Mouse (Mus musculus): ENCODE measurements at regions not wholly inside any gene's neighbourhood (a gene's known extent, or its start where the extent isn't known, plus 50 kb on each side); places are given as distances from the start of the nearest gene placed in this dataset.
"Not testable (repeated sequence)": the region's sequence is repeated elsewhere in the genome, so short reads cannot be mapped to it uniquely, and the experiment has no call there.

GRCm38 (mm10) chr1:51556616-51557015 is 78.4 kb upstream of the Nabp1 start:
- WGBS, result 95% methylated on average over 4 of the region's 4 CpGs

DNA sequence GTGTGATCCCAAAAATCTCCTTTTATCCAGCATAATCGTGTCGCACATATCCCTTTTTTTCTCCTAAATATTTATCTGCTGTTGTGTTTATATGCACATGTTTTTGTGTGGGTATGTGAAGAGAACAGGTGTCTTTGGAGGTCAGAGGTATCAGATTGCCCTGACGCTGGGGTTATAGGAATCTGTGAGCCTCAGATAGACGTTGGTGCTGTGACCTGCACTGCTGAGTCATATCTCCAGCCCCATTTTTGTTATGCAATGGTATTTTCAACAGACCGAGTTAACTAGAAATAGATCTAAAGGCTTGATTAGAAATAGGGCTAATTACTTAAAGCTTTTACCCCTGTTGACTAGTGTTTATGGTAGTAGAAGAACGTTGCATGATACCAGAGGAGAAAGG is 75.5 kb upstream of the Nabp1 start:
- Histone ChIP-seq H3K27me3 (no peaks in the 10 kb centered on the region), H3K4me2 (no peak overlapping the region)
- WGBS, result 70% methylated on average over 6 of the region's 6 CpGs

More at GRCm38 (mm10) chr1:51556616-51557015, 78.4 kb upstream of the Nabp1 start:
- not testable (repeated sequence) for H3K9ac ChIP-seq; H3K27me3 ChIP-seq; H3K4me2 ChIP-seq; H3K4me1 ChIP-seq; H3K4me3 ChIP-seq; H3K9me3 ChIP-seq; H3K36me3 ChIP-seq; H3K27ac ChIP-seq; ATAC-seq (ENCODE audit: insufficient number of reproducible peaks, insufficient read depth, low FRiP score, low TSS enrichment, low read depth)

DNA sequence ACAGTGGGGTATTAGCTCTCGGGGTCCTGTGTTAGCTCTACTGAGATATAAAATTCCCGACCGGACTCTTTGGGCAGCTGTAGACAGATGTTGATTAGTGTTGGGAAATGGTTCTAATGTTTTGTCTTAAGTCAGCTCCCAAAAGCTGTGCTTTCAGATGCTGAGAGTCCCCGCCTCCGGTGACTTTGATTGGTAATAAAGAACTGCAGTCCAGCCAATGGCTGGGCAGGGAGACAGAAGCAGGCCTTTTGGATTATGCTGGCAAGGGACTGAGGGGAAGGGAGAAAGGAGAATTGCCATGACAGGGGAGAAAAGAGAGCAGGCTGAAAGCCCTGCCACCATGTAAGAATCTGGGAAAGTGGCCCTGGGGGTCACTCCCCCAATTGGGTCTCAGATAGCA is 73.4 kb upstream of the Nabp1 start:
- H3K36me3 ChIP-seq, result no peaks in the 10 kb centered on the region
- H3K4me2 ChIP-seq, result no peak overlapping the region
- H3K27me3 ChIP-seq, result no peaks in the 10 kb centered on the region
- WGBS, result 56% methylated on average over 5 of the region's 5 CpGs
- H3K9me3 ChIP-seq, result no peaks in the 10 kb centered on the region
- no peak overlapping the region for H3K9ac ChIP-seq
- no peaks in the 10 kb centered on the region for H3K4me1 ChIP-seq
- H3K27ac ChIP-seq, result no peak overlapping the region
- no peak overlapping the region for H3K4me3 ChIP-seq
- ATAC-seq (ENCODE audit: insufficient number of reproducible peaks, insufficient read depth, low FRiP score, low TSS enrichment, low read depth), result no peak

More for the DNA sequence above, 75.5 kb upstream of the Nabp1 start:
- H3K4me1 ChIP-seq, result no peaks in the 10 kb centered on the region
- H3K27ac ChIP-seq, result no peak overlapping the region
- H3K9ac ChIP-seq, result no peak overlapping the region
- no peak overlapping the region for H3K4me3 ChIP-seq
- no peak for ATAC-seq (ENCODE audit: insufficient number of reproducible peaks, insufficient read depth, low FRiP score, low TSS enrichment, low read depth)
- no peaks in the 10 kb centered on the region for H3K9me3 ChIP-seq
- H3K36me3 ChIP-seq, result no peaks in the 10 kb centered on the region

GRCm38 (mm10) chr1:51542801-51543200 is 64.6 kb upstream of the Nabp1 start:
- Histone ChIP-seq H3K27ac (no peak overlapping the region), H3K4me3 (no peak overlapping the region), H3K36me3 (no peaks in the 10 kb centered on the region), H3K4me2 (no peak overlapping the region), H3K9ac (no peak overlapping the region), H3K9me3 (no peaks in the 10 kb centered on the region), H3K4me1 (no peaks in the 10 kb centered on the region), H3K27me3 (no peaks in the 10 kb centered on the region)
- WGBS, result 71% methylated on average over 5 of the region's 5 CpGs
- no peak for ATAC-seq (ENCODE audit: insufficient number of reproducible peaks, insufficient read depth, low FRiP score, low TSS enrichment, low read depth)

GRCm38 (mm10) chr1:51539634-51540033 is 61.4 kb upstream of the Nabp1 start:
- ATAC-seq (ENCODE audit: insufficient number of reproducible peaks, insufficient read depth, low FRiP score, low TSS enrichment, low read depth), result no peak
- H3K27me3 ChIP-seq, result no peaks in the 10 kb centered on the region
- WGBS, result 66% methylated on average over 4 of the region's 4 CpGs
- no peak overlapping the region for H3K4me2 ChIP-seq
- no peak overlapping the region for H3K4me3 ChIP-seq
- no peaks in the 10 kb centered on the region for H3K36me3 ChIP-seq
- no peak overlapping the region for H3K9ac ChIP-seq
- no peaks in the 10 kb centered on the region for H3K9me3 ChIP-seq
- H3K27ac ChIP-seq, result no peak overlapping the region
- no peaks in the 10 kb centered on the region for H3K4me1 ChIP-seq

- H3K27ac ChIP-seq, result no peak overlapping the region
- no peaks in the 10 kb centered on the region for H3K36me3 ChIP-seq
- no peaks in the 10 kb centered on the region for H3K9me3 ChIP-seq
- no peak overlapping the region for H3K4me3 ChIP-seq
- H3K9ac ChIP-seq, result no peak overlapping the region
- H3K4me1 ChIP-seq, result no peaks in the 10 kb centered on the region
- H3K4me2 ChIP-seq, result no peak overlapping the region
- H3K27me3 ChIP-seq, result no peaks in the 10 kb centered on the region
- 56% methylated on average over 2 of the region's 2 CpGs for WGBS
- ATAC-seq (ENCODE audit: insufficient number of reproducible peaks, insufficient read depth, low FRiP score, low TSS enrichment, low read depth), result no peak
Measured at GRCm38 (mm10) chr1:51538836-51539235, 60.6 kb upstream of the Nabp1 start.

- H3K27ac ChIP-seq, result no peak overlapping the region
- WGBS, result 93% methylated on average over 7 of the region's 7 CpGs
- no peaks in the 10 kb centered on the region for H3K36me3 ChIP-seq
- no peak for ATAC-seq (ENCODE audit: insufficient number of reproducible peaks, insufficient read depth, low FRiP score, low TSS enrichment, low read depth)
- no peak overlapping the region for H3K9ac ChIP-seq
- H3K27me3 ChIP-seq, result no peaks in the 10 kb centered on the region
- no peak overlapping the region for H3K4me2 ChIP-seq
- H3K4me1 ChIP-seq, result no peaks in the 10 kb centered on the region
- H3K4me3 ChIP-seq, result no peak overlapping the region
- H3K9me3 ChIP-seq, result no peaks in the 10 kb centered on the region
Measured at GRCm38 (mm10) chr1:51537765-51538360, 59.6 kb upstream of the Nabp1 start.

GRCm38 (mm10) chr1:51536076-51536475 is 57.9 kb upstream of the Nabp1 start:
- WGBS, result 85% methylated on average over 1 of the region's 1 CpGs
- Histone ChIP-seq H3K4me1 (no peaks in the 10 kb centered on the region), H3K4me3 (no peak overlapping the region), H3K9ac (no peak overlapping the region), H3K27ac (no peak overlapping the region), H3K9me3 (no peaks in the 10 kb centered on the region), H3K4me2 (no peak overlapping the region), H3K27me3 (no peaks in the 10 kb centered on the region), H3K36me3 (no peaks in the 10 kb centered on the region)
- ATAC-seq (ENCODE audit: insufficient number of reproducible peaks, insufficient read depth, low FRiP score, low TSS enrichment, low read depth), result no peak

DNA sequence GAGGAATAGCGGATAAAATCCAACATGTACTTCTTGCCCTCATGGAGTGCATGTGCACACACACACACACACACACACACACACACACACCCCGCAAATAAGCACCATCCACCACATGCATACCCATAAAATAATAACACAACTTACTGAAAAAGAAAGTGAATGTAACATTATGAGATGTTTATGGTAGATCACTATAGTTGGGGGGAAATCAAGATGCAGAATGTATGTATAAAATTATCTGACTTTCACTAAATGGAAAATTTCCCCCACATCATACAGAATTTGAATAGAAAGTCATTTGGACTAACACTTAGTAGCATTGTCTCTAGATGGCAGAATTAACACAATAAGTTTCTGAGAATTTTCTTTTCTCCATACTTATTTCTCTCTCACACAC is 57.2 kb upstream of the Nabp1 start:
- H3K4me3 ChIP-seq, result no peak overlapping the region
- no peaks in the 10 kb centered on the region for H3K27me3 ChIP-seq
- no peak overlapping the region for H3K9ac ChIP-seq
- no peak for ATAC-seq (ENCODE audit: insufficient number of reproducible peaks, insufficient read depth, low FRiP score, low TSS enrichment, low read depth)
- H3K9me3 ChIP-seq, result no peaks in the 10 kb centered on the region
- H3K4me2 ChIP-seq, result no peak overlapping the region
- peaks cover under 1% of the 10 kb centered on the region; the same call in 1 of the 2 replicates for H3K4me1 ChIP-seq
- no peaks in the 10 kb centered on the region for H3K36me3 ChIP-seq
- WGBS, result 88% methylated on average over 2 of the region's 2 CpGs
- H3K27ac ChIP-seq, result no peak overlapping the region

GRCm38 (mm10) chr1:51531360-51531759 is 53.1 kb upstream of the Nabp1 start:
- Histone ChIP-seq H3K4me3 (no peak overlapping the region), H3K4me1 (peaks cover 10% of the 10 kb centered on the region; the same call in 1 of the 2 replicates), H3K27me3 (no peaks in the 10 kb centered on the region), H3K4me2 (no peak overlapping the region), H3K36me3 (no peaks in the 10 kb centered on the region), H3K9ac (no peak overlapping the region), H3K9me3 (no peaks in the 10 kb centered on the region), H3K27ac (no peak overlapping the region)
- 32% methylated on average over 1 of the region's 1 CpGs for WGBS
- no peak for ATAC-seq (ENCODE audit: insufficient number of reproducible peaks, insufficient read depth, low FRiP score, low TSS enrichment, low read depth)

GRCm38 (mm10) chr1:51530191-51530926 is 52.1 kb upstream of the Nabp1 start:
- Histone ChIP-seq H3K4me1 (peaks cover 10% of the 10 kb centered on the region; the same call in 1 of the 2 replicates), H3K9ac (no peak overlapping the region), H3K9me3 (no peaks in the 10 kb centered on the region), H3K27me3 (no peaks in the 10 kb centered on the region), H3K4me2 (no peak overlapping the region), H3K4me3 (no peak overlapping the region), H3K27ac (no peak overlapping the region), H3K36me3 (no peaks in the 10 kb centered on the region)
- ATAC-seq (ENCODE audit: insufficient number of reproducible peaks, insufficient read depth, low FRiP score, low TSS enrichment, low read depth), result no peak
- 53% methylated on average over 9 of the region's 9 CpGs for WGBS

- H3K4me1 ChIP-seq, result peaks cover 10% of the 10 kb centered on the region; the same call in 1 of the 2 replicates
- no peak overlapping the region for H3K9ac ChIP-seq
- H3K27me3 ChIP-seq, result no peaks in the 10 kb centered on the region
- H3K4me3 ChIP-seq, result no peak overlapping the region
- H3K27ac ChIP-seq, result no peak overlapping the region
- no peaks in the 10 kb centered on the region for H3K9me3 ChIP-seq
- 25% methylated on average over 5 of the region's 5 CpGs for WGBS
- no peak for ATAC-seq (ENCODE audit: insufficient number of reproducible peaks, insufficient read depth, low FRiP score, low TSS enrichment, low read depth)
- no peak overlapping the region for H3K4me2 ChIP-seq
- no peaks in the 10 kb centered on the region for H3K36me3 ChIP-seq
Measured at GRCm38 (mm10) chr1:51529653-51530052, 51.4 kb upstream of the Nabp1 start.

All from embryonic facial prominence, embryonic 13.5 days (tissue).